In genomic region chr12:111731822-111732807, GRCm38 (mm10) we compare ENCODE assay signal across 8 mouse cellular contexts. TPM values are rescaled to one million over a fixed set of nuclear protein-coding genes. Genes with fewer than 3 reads are reported as not detected.
DNase-seq lines count a peak whose midpoint lies in the region; ATAC-seq and TF ChIP-seq lines count a peak whose summit lies in the region.

No protein-coding gene starts in this region.

- peaks cover 45% of the 10 kb centered on the region for H3K36me3 ChIP-seq in E14TG2a.4 (ENCODE audit: insufficient read depth, low read length)
- peaks cover 19% of the 10 kb centered on the region for H3K36me3 ChIP-seq in forebrain, embryonic 12.5 days (replicated peaks)
- peaks cover 16% of the 10 kb centered on the region; the same call in 1 of the 2 replicates for H3K36me3 ChIP-seq in heart, postnatal 0 days (replicated peaks; ENCODE audit: control insufficient read depth, insufficient read depth, low read length)
- H3K36me3 ChIP-seq in liver, embryonic 16.5 days (ENCODE audit: control insufficient read depth, insufficient read depth), result no peaks in the 10 kb centered on the region
- H3K36me3 ChIP-seq in neural tube, embryonic 13.5 days, result peaks cover 26% of the 10 kb centered on the region

- no peak overlapping the region for H3K4me3 ChIP-seq in E14TG2a.4 (replicated peaks; ENCODE audit: low read length)
- no peak overlapping the region for H3K4me3 ChIP-seq in forebrain, embryonic 12.5 days (replicated peaks)
- H3K4me3 ChIP-seq in heart, postnatal 0 days (ENCODE audit: low read depth, low read length), result no peak overlapping the region
- no peak overlapping the region for H3K4me3 ChIP-seq in liver, embryonic 16.5 days (ENCODE audit: low read depth, low read length)
- 0 out of 2 replicates have a peak overlapping the region, but pooled peaks have one; percentile 6 for H3K4me3 ChIP-seq in neural tube, embryonic 13.5 days

- TF ChIP-seq EP300 in heart, postnatal 0 days (IDR thresholded peaks at IDR 0.05; ENCODE audit: low read depth), result no peak

- ATAC-seq in forebrain, embryonic 12.5 days (ENCODE audit: low FRiP score), result peak; percentile 90
- ATAC-seq in heart, postnatal 0 days (ENCODE audit: insufficient read depth, low read depth), result peak; percentile 94
- ATAC-seq in liver, embryonic 16.5 days (ENCODE audit: low read depth), result peak; percentile 86
- ATAC-seq in neural tube, embryonic 13.5 days (ENCODE audit: low read depth), result peak; percentile 87

- TF ChIP-seq CTCF in E14TG2a.4 (conservative IDR thresholded peaks at IDR 0.05; ENCODE audit: low read length), result peak; percentile 60
- TF ChIP-seq CTCF in heart, postnatal 0 days (IDR thresholded peaks at IDR 0.05; ENCODE audit: low read depth), result peak; percentile 99

- peak; percentile 82 for DNase-seq in c-Kit-positive CD71-positive TER-119-negative erythroid progenitor cells, embryonic 14.5 days (ENCODE audit: low read depth)
- peak; percentile 88 for DNase-seq in heart, postnatal 0 days (ENCODE audit: low spot score)
- peak; percentile 86 to 95 for DNase-seq in kidney, postnatal 36 days
- peak; percentile 82 for DNase-seq in telencephalon, adult 2 months (ENCODE audit: low read depth, low spot score)

- H3K9me3 ChIP-seq in E14TG2a.4 (ENCODE audit: low read length), result no peaks in the 10 kb centered on the region
- no peaks in the 10 kb centered on the region for H3K9me3 ChIP-seq in forebrain, embryonic 12.5 days
- no peaks in the 10 kb centered on the region for H3K9me3 ChIP-seq in heart, postnatal 0 days (replicated peaks; ENCODE audit: control insufficient read depth, low read length)
- H3K9me3 ChIP-seq in liver, embryonic 16.5 days (replicated peaks; ENCODE audit: control insufficient read depth, low read length), result no peaks in the 10 kb centered on the region
- no peaks in the 10 kb centered on the region for H3K9me3 ChIP-seq in neural tube, embryonic 13.5 days

- no peaks in the 10 kb centered on the region for H3K27me3 ChIP-seq in E14TG2a.4 (ENCODE audit: insufficient read depth, low read length)
- peaks cover 4% of the 10 kb centered on the region; the same call in 1 of the 2 replicates for H3K27me3 ChIP-seq in forebrain, embryonic 12.5 days
- H3K27me3 ChIP-seq in heart, postnatal 0 days (ENCODE audit: control insufficient read depth, insufficient read depth, low read length), result no peaks in the 10 kb centered on the region
- H3K27me3 ChIP-seq in liver, embryonic 16.5 days (ENCODE audit: control insufficient read depth, insufficient read depth, low read depth, low read length), result no peaks in the 10 kb centered on the region
- no peaks in the 10 kb centered on the region for H3K27me3 ChIP-seq in neural tube, embryonic 13.5 days

- 34% methylated on average over 30 of the region's 30 CpGs for WGBS in forebrain, embryonic 12.5 days
- WGBS in heart, postnatal 0 days, result 29% methylated on average over 30 of the region's 30 CpGs
- 27% methylated on average over 30 of the region's 30 CpGs for WGBS in liver, embryonic 16.5 days (ENCODE audit: insufficient replicate concordance)
- 33% methylated on average over 30 of the region's 30 CpGs for WGBS in neural tube, embryonic 13.5 days

- H3K9ac ChIP-seq in forebrain, embryonic 12.5 days, result peak overlapping the region; percentile 38
- H3K9ac ChIP-seq in heart, postnatal 0 days (replicated peaks; ENCODE audit: low read depth, low read length), result no peak overlapping the region
- no peak overlapping the region for H3K9ac ChIP-seq in liver, embryonic 16.5 days (ENCODE audit: low read depth, low read length)
- H3K9ac ChIP-seq in neural tube, embryonic 13.5 days, result peak overlapping the region; percentile 52

- H3K4me2 ChIP-seq in forebrain, embryonic 12.5 days, result peak overlapping the region; percentile 22; the same call in 1 of the 2 replicates
- H3K4me2 ChIP-seq in heart, postnatal 0 days (ENCODE audit: low read depth, low read length), result no peak overlapping the region; the same call in 1 of the 2 replicates
- H3K4me2 ChIP-seq in liver, embryonic 16.5 days (ENCODE audit: low read depth, low read length), result peak overlapping the region; percentile 36; the same call in 1 of the 2 replicates
- peak overlapping the region; percentile 44 for H3K4me2 ChIP-seq in neural tube, embryonic 13.5 days

- H3K27ac ChIP-seq in forebrain, embryonic 12.5 days, result no peak overlapping the region
- no peak overlapping the region for H3K27ac ChIP-seq in heart, postnatal 0 days (ENCODE audit: low read depth)
- no peak overlapping the region for H3K27ac ChIP-seq in liver, embryonic 16.5 days (ENCODE audit: low read length)
- 0 out of 2 replicates have a peak overlapping the region, but pooled peaks have one; percentile 13 for H3K27ac ChIP-seq in neural tube, embryonic 13.5 days (replicated peaks)

- H3K4me1 ChIP-seq in E14TG2a.4 (replicated peaks; ENCODE audit: low read depth, low read length), result peaks cover 43% of the 10 kb centered on the region
- H3K4me1 ChIP-seq in forebrain, embryonic 12.5 days, result peaks cover 10% of the 10 kb centered on the region
- H3K4me1 ChIP-seq in heart, postnatal 0 days (ENCODE audit: control insufficient read depth, insufficient read depth), result peaks cover 5% of the 10 kb centered on the region; the same call in 1 of the 2 replicates
- peaks cover 7% of the 10 kb centered on the region for H3K4me1 ChIP-seq in liver, embryonic 16.5 days (ENCODE audit: control insufficient read depth, low read depth, low read length)
- H3K4me1 ChIP-seq in neural tube, embryonic 13.5 days (replicated peaks), result peaks cover 10% of the 10 kb centered on the region

RNA-seq across cellular contexts. Expression of gene Apopt1, which starts 19.1 kb away (rescaled TPM):
- polyA plus RNA-seq in forebrain, embryonic 12.5 days (2016; fragmentation: Nextera tagmentation; extraction: Ambion mirVana), result 55.0 and 56.0 TPM in 2 replicates
- total RNA-seq in heart, postnatal 0 days (2014; rRNA removed; ENCODE audit: low replicate concordance), result 18.5 and 50.7 TPM in 2 replicates
- polyA plus RNA-seq in heart, postnatal 0 days (2015; fragmentation: Nextera tagmentation; extraction: Ambion mirVana), result 56.4 and 58.9 TPM in 2 replicates
- polyA plus RNA-seq in liver, embryonic 16.5 days (2015; fragmentation: Nextera tagmentation; extraction: Ambion mirVana), result 17.5 TPM in 2 replicates
- polyA plus RNA-seq in neural tube, embryonic 13.5 days (2015; fragmentation: Nextera tagmentation; extraction: Ambion mirVana), result 52.0 and 59.1 TPM in 2 replicates

RNA-seq across cellular contexts. Expression of gene Bag5, which starts 19.1 kb away (rescaled TPM):
- 59.0 and 62.7 TPM in 2 replicates for polyA plus RNA-seq in forebrain, embryonic 12.5 days (2016; fragmentation: Nextera tagmentation; extraction: Ambion mirVana)
- total RNA-seq in heart, postnatal 0 days (2014; rRNA removed; ENCODE audit: low replicate concordance), result 13.3 and 16.3 TPM in 2 replicates
- polyA plus RNA-seq in heart, postnatal 0 days (2015; fragmentation: Nextera tagmentation; extraction: Ambion mirVana), result 32.4 and 34.7 TPM in 2 replicates
- polyA plus RNA-seq in liver, embryonic 16.5 days (2015; fragmentation: Nextera tagmentation; extraction: Ambion mirVana), result 14.1 and 14.4 TPM in 2 replicates
- 57.6 and 66.2 TPM in 2 replicates for polyA plus RNA-seq in neural tube, embryonic 13.5 days (2015; fragmentation: Nextera tagmentation; extraction: Ambion mirVana)

RNA-seq across cellular contexts. Expression of gene Klc1, which starts 26.5 kb away (rescaled TPM):
- 302 and 307 TPM in 2 replicates for polyA plus RNA-seq in forebrain, embryonic 12.5 days (2016; fragmentation: Nextera tagmentation; extraction: Ambion mirVana)
- 82.7 and 129 TPM in 2 replicates for total RNA-seq in heart, postnatal 0 days (2014; rRNA removed; ENCODE audit: low replicate concordance)
- 86.8 and 90.9 TPM in 2 replicates for polyA plus RNA-seq in heart, postnatal 0 days (2015; fragmentation: Nextera tagmentation; extraction: Ambion mirVana)
- polyA plus RNA-seq in liver, embryonic 16.5 days (2015; fragmentation: Nextera tagmentation; extraction: Ambion mirVana), result 14.5 and 14.6 TPM in 2 replicates
- 593 and 603 TPM in 2 replicates for polyA plus RNA-seq in neural tube, embryonic 13.5 days (2015; fragmentation: Nextera tagmentation; extraction: Ambion mirVana)

RNA-seq across cellular contexts. Expression of gene Trmt61a, which starts 54.2 kb away (rescaled TPM):
- polyA plus RNA-seq in forebrain, embryonic 12.5 days (2016; fragmentation: Nextera tagmentation; extraction: Ambion mirVana), result 15.4 and 16.7 TPM in 2 replicates
- 23.5 and 24.9 TPM in 2 replicates for total RNA-seq in heart, postnatal 0 days (2014; rRNA removed; ENCODE audit: low replicate concordance)
- 4.1 and 6.1 TPM in 2 replicates for polyA plus RNA-seq in heart, postnatal 0 days (2015; fragmentation: Nextera tagmentation; extraction: Ambion mirVana)
- 3.7 and 4.6 TPM in 2 replicates for polyA plus RNA-seq in liver, embryonic 16.5 days (2015; fragmentation: Nextera tagmentation; extraction: Ambion mirVana)
- polyA plus RNA-seq in neural tube, embryonic 13.5 days (2015; fragmentation: Nextera tagmentation; extraction: Ambion mirVana), result 7.2 and 8.5 TPM in 2 replicates

RNA-seq across cellular contexts. Expression of gene Ckb, which starts 60.0 kb away (rescaled TPM):
- polyA plus RNA-seq in forebrain, embryonic 12.5 days (2016; fragmentation: Nextera tagmentation; extraction: Ambion mirVana), result 2,395 and 2,485 TPM in 2 replicates
- 735 and 758 TPM in 2 replicates for total RNA-seq in heart, postnatal 0 days (2014; rRNA removed; ENCODE audit: low replicate concordance)
- 334 and 359 TPM in 2 replicates for polyA plus RNA-seq in heart, postnatal 0 days (2015; fragmentation: Nextera tagmentation; extraction: Ambion mirVana)
- 39.2 and 44.8 TPM in 2 replicates for polyA plus RNA-seq in liver, embryonic 16.5 days (2015; fragmentation: Nextera tagmentation; extraction: Ambion mirVana)
- polyA plus RNA-seq in neural tube, embryonic 13.5 days (2015; fragmentation: Nextera tagmentation; extraction: Ambion mirVana), result 1,774 and 1,823 TPM in 2 replicates

Comparison
In these comparisons a context has a peak if more than half of its experiments do, and no peak if none do; other contexts are left out.
1. H3K9ac ChIP-seq: peak in forebrain, embryonic 12.5 days (single experiment) and neural tube, embryonic 13.5 days (single experiment); none in heart, postnatal 0 days (single experiment) and liver, embryonic 16.5 days (single experiment).
2. Peak in every context shown above with its lines, with median percentiles within 50 percentile points of each other: DNase-seq and ATAC-seq.